Mouse (Mus musculus): Measurements from ENCODE around the gene Abcc5. TPM values are rescaled to one million over a fixed set of nuclear protein-coding genes. Genes with fewer than 3 reads are reported as not detected.

The Abcc5 gene
- polyA plus RNA-seq (2017; shearing (Covaris generic)): 46.7 TPM

DNA sequence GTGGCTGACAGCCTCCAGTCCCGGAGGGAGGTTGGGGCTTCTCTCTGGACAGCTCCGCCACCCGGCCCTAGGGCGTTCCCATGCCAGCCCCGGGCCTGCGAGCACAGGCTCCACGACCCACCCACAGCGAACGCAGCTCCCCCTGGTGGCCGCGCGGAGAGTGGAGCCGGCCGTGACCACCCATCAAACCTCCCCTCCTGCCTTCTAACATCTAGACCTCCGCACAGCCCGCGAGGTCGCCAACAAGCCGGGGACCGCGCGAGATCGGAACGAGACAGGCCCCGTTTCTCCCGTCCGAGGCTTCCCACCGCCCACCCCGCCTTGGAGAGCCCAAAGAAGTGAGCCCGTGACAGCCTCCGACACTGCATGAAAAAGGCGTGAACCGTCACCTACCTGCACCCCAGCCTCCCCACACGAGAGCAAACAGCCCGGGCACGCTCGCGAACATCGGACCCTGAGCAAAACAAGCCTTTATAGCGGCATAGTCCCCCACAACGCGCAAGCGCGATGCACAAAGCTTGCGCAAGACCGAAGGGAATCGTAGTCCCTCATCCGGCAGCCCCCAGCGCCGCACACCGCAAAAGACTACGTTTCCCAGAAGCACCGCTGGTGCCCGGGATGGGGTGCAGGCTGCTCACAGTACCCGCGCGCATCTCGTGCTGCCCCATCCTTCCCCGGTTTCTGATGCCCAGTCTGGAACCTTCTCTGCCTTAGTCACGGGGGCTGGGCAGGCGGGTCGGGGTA lies at the start of gene Abcc5:
Abcc5 (minus strand) TSS at position 540 of the 744 bp plus-strand sequence.

DNA sequence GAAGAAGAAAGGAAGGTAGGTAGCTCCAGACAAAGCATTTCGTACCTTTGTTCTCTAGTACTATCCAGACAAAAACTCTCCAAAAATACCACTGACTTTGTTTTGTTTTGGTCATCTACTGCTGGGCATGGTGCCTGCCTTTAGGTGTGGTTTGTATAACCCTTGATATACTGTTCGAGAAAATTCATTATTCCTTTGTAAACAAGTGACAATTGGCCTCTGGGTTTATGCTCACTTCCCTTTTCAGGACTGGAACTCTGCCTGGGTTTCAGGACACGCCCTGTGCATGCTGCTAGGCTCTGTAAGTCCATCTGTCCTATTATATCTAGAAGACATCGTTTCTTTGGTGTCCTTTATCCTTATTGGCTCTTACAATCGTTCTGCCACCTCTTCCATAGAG lies 100.9 kb downstream of the Abcc5 start, which contains the start of gene Cyp2ab1:
Cyp2ab1 (minus strand) TSS at position 119 of the 400 bp plus-strand sequence.

DNA sequence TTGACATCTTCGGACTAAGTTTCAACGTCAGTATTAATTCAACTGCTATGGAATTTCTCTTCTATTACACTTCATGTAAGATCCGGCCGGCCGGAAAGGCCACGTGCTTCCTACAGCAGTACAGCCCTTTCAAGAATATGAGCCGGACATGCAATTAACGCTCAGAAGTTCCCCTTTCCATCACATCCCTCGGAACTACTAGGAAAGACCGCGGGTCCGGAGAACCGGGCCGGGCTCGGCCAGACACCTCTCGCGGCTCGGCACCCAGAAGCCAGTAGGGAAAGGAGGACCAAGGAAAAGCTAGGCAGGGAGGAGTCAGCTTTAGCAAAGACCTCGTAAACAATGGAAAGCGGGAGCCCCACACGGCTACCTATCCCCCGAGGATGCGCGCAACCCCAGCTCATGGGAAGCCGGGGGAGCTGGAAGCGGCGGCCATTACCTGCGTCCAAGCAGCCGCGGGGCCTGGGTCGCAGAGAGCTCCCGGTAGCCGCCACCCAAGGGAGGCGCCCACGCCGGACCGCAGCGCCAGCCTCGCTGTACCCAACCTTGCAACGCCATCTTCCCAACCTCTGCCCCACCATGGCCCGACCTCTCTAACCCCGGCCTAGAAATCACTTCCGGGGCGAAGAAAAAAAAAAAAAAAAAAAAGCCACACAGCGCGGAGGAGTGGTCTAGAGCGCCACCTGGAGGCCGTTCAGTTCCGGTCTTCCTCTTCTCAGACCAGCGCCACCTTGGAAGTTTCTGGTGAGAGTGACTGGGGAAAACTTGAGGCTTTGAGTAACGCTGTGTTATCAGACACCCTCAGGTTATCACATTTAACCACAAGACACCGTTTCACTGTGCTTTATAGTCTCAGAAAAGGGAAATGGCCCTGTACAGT lies 124.2 kb downstream of the Abcc5 start, which contains the start of gene Parl:
Parl (minus strand) TSS at position 618 of the 880 bp plus-strand sequence.

Other genes starting within 250 kb of the Abcc5 start
- 0.11 TPM for gene Map6d1, start 185.0 kb downstream of the Abcc5 start, polyA plus RNA-seq (2017; shearing (Covaris generic))
- 85.9 TPM for gene Parl, start 124.0 kb downstream of the Abcc5 start, polyA plus RNA-seq (2017; shearing (Covaris generic))
- gene Cyp2ab1, start 101.0 kb downstream of the Abcc5 start, polyA plus RNA-seq (2017; shearing (Covaris generic)): not detected
- 21.8 TPM for gene Eif2b5, start 72.4 kb upstream of the Abcc5 start, polyA plus RNA-seq (2017; shearing (Covaris generic))
- 5.9 TPM for gene Dvl3, start 90.6 kb upstream of the Abcc5 start, polyA plus RNA-seq (2017; shearing (Covaris generic))
- 454 TPM for gene Ap2m1, start 109.1 kb upstream of the Abcc5 start, polyA plus RNA-seq (2017; shearing (Covaris generic))
- 95.9 TPM for gene Abcf3, start 122.2 kb upstream of the Abcc5 start, polyA plus RNA-seq (2017; shearing (Covaris generic))
- gene Vwa5b2, start 163.1 kb upstream of the Abcc5 start, polyA plus RNA-seq (2017; shearing (Covaris generic)): not detected
- gene Eef1akmt4, start 185.2 kb upstream of the Abcc5 start, polyA plus RNA-seq (2017; shearing (Covaris generic)): 23.0 TPM
- gene Gm49333, start 185.2 kb upstream of the Abcc5 start, polyA plus RNA-seq (2017; shearing (Covaris generic)): not detected
- 45.0 TPM for gene Alg3, start 185.3 kb upstream of the Abcc5 start, polyA plus RNA-seq (2017; shearing (Covaris generic))
- gene Camk2n2, start 194.9 kb upstream of the Abcc5 start, polyA plus RNA-seq (2017; shearing (Covaris generic)): not detected
- gene Ece2, start 203.4 kb upstream of the Abcc5 start, polyA plus RNA-seq (2017; shearing (Covaris generic)): not detected
- 280 TPM for gene Psmd2, start 225.3 kb upstream of the Abcc5 start, polyA plus RNA-seq (2017; shearing (Covaris generic))
- 151 TPM for gene Eif4g1, start 241.9 kb upstream of the Abcc5 start, polyA plus RNA-seq (2017; shearing (Covaris generic))

Data from activated CD4-positive, CD25-positive, alpha-beta regulatory T cell, adult 9 weeks (primary cell).